Mouse (Mus musculus) telencephalon, adult 2 months (tissue): ENCODE measurements around the gene Ptprcap.
"Not testable (repeated sequence)": the region's sequence is repeated elsewhere in the genome, so short reads cannot be mapped to it uniquely, and the experiment has no call there.

Source experiments
- DNase-seq: peaks from one replicate; pipeline ENCODE4 v3.0.0-alpha.2; 2011; ENCODE audit warnings: low read depth, low spot score

Gene Ptprcap

GRCm38 (mm10) chr19:4125741-4126696, 27.4 kb upstream of the Ptprcap start, which contains the start of gene Aip:
Gene Aip, minus strand, starts transcription at chr19:4125858.
- peak; percentile 97 for DNase-seq

- DNase-seq = no peak
Measured at GRCm38 (mm10) chr19:4126759-4127495, 26.5 kb upstream of the Ptprcap start.

- DNase-seq = no peak
Measured at GRCm38 (mm10) chr19:4129462-4129861, 23.9 kb upstream of the Ptprcap start.

GRCm38 (mm10) chr19:4130106-4130505, 23.3 kb upstream of the Ptprcap start:
- DNase-seq = no peak

GRCm38 (mm10) chr19:4131075-4131474, 22.3 kb upstream of the Ptprcap start:
- no peak for DNase-seq

GRCm38 (mm10) chr19:4131768-4132167, 21.6 kb upstream of the Ptprcap start:
- DNase-seq = no peak

GRCm38 (mm10) chr19:4134354-4134753, 19.1 kb upstream of the Ptprcap start:
- DNase-seq = no peak

GRCm38 (mm10) chr19:4135229-4135962, 18.0 kb upstream of the Ptprcap start:
- not testable (repeated sequence) for DNase-seq

- DNase-seq = not testable (repeated sequence)
Measured at GRCm38 (mm10) chr19:4135963-4136345, 17.4 kb upstream of the Ptprcap start.

GRCm38 (mm10) chr19:4136463-4136862, 16.9 kb upstream of the Ptprcap start:
- no peak for DNase-seq

- no peak for DNase-seq
Measured at GRCm38 (mm10) chr19:4137913-4138312, 15.5 kb upstream of the Ptprcap start.

GRCm38 (mm10) chr19:4139446-4139845, 14.0 kb upstream of the Ptprcap start, which contains the start of gene Gpr152:
Gene Gpr152, plus strand, starts transcription at chr19:4139787.
- DNase-seq = no peak

- no peak for DNase-seq
Measured at GRCm38 (mm10) chr19:4140147-4140546, 13.3 kb upstream of the Ptprcap start.

GRCm38 (mm10) chr19:4142416-4143173, 10.8 kb upstream of the Ptprcap start:
- no peak for DNase-seq

GRCm38 (mm10) chr19:4143759-4144268, 9.6 kb upstream of the Ptprcap start, which contains the start of gene Cabp4:
Gene Cabp4, minus strand, starts transcription at chr19:4144033.
- DNase-seq = no peak

- no peak for DNase-seq
Measured at GRCm38 (mm10) chr19:4144550-4145498, 8.6 kb upstream of the Ptprcap start.

GRCm38 (mm10) chr19:4145936-4146335, 7.5 kb upstream of the Ptprcap start:
- no peak for DNase-seq

- no peak for DNase-seq
Measured at GRCm38 (mm10) chr19:4146366-4147021, 6.9 kb upstream of the Ptprcap start.

GRCm38 (mm10) chr19:4147022-4147405, 6.4 kb upstream of the Ptprcap start:
- no peak for DNase-seq
